Mouse (Mus musculus) kidney, postnatal 4 days (tissue): ENCODE measurements around the gene Ebp.

Source experiments
- DNase-seq, 2 experiments: peaks; one replicate each; pipeline ENCODE4 v3.0.0; 2021; ENCODE audit warnings: mixed read lengths in 2 of 2

The Ebp gene

DNA sequence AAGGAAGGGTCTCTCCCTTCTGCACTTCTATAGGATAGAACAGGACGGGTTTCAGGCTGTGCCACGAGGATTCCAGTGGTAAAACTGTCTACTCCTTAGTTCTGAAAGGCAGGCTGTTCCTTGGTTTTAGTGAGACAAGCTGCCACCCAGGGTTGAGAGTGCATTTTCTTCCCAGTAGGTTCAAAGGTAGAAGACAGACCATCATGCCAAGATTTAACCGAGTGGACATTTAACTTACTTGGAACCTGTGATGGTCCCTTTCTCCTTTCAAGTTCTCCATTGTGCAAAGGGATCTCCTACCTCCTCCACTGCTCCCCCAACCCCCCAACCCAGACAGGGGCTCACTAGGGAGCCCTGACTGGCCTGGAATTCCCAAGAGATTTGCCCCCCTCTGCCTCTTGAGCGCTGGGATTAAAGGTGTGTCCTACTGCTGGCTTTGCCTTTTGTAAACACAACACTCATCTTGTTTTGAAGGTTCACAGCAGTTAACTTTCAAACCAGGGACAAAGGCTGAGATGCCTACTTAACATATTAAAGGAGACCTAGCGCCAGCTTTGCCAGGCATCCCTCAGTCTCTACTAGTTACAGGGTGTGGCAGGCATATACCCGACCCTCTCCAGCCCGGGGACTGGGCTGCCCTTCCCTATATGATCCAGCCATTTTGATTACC lies 10.3 kb downstream of the Ebp start:
- no peak for DNase-seq

DNA sequence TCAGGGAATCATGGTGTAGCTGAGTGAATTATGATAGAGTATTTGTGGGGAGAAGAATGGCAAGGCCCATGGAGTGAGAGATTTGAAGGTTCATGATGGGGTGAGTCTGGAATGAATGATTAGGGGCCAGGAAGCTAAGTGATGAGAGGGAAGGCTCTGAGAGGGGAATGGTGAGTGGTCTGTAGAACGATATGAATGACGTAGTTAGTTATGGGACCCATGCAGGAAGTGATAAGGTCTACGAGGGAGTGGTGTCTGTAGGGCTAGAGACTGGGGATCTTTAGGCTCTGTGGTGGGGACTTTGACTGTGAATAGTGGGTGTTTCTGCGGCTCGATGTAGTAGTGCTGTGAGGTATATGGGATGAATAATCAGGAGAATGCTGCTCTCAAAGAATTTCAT lies 13.7 kb downstream of the Ebp start:
- DNase-seq, result no peak

GRCm38 (mm10) chrX:8178871-8179270 lies 14.4 kb downstream of the Ebp start:
- no peak for DNase-seq

- peak; percentile 85 to 92 for DNase-seq
Observed at GRCm38 (mm10) chrX:8175504-8176385, 17.6 kb downstream of the Ebp start, which contains the start of gene Tbc1d25. Gene Tbc1d25 (minus strand): TSS chrX:8176181.

- no peak for DNase-seq
Observed at GRCm38 (mm10) chrX:8175169-8175503, 18.2 kb downstream of the Ebp start.

- DNase-seq, result no peak
Observed at GRCm38 (mm10) chrX:8167716-8168647, 25.3 kb downstream of the Ebp start.

GRCm38 (mm10) chrX:8164471-8164870 lies 28.8 kb downstream of the Ebp start:
- DNase-seq, result no peak

- no peak for DNase-seq
Observed at GRCm38 (mm10) chrX:8163076-8163475, 30.2 kb downstream of the Ebp start.

- peak; percentile 87 to 93 for DNase-seq
Observed at GRCm38 (mm10) chrX:8145153-8145991, 47.9 kb downstream of the Ebp start, which contains the start of gene Rbm3. Gene Rbm3 (minus strand): TSS chrX:8145880.

DNA sequence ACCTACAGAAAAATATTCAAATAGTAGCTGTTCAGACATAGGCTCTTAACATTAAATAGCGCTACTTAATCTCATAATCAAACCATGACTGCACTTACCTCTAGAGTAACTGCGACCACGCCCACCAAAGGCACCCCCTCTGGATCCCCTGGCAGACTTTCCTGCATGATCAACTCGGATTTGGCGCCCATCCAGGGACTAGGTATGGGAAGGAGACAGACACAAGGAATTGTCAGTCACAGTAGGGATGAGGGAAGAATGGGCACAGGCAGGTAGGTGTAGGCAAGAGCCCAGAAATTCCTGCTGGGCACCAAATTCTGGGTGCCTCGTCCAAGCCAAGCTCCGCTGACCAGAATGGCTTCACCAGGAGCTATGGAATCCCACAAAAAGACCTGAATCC lies 49.6 kb downstream of the Ebp start:
- DNase-seq, result peak; percentile 18 to 27

DNA sequence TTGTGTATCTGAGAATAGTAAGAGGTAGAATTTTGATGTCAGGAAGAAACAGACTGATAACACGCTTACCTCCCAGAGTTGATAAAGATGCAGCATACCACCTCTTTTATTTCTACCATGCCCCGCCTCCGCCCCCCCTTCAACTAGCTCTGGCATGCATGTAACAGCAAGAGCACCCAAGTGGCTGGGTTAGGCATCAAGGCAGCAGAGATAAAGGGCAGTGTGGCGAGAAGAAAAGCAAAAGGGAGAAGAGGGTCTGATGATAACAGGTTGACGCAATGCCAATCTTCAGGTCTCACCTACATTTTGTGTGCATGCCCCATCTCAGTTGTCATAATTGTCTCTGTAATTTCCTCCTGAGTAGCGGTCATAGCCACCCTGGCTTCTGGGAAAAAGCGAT lies 50.4 kb downstream of the Ebp start:
- no peak for DNase-seq

GRCm38 (mm10) chrX:8141058-8141457 lies 52.3 kb downstream of the Ebp start:
- no peak for DNase-seq

GRCm38 (mm10) chrX:8140446-8140845 lies 52.9 kb downstream of the Ebp start:
- DNase-seq, result no peak

DNA sequence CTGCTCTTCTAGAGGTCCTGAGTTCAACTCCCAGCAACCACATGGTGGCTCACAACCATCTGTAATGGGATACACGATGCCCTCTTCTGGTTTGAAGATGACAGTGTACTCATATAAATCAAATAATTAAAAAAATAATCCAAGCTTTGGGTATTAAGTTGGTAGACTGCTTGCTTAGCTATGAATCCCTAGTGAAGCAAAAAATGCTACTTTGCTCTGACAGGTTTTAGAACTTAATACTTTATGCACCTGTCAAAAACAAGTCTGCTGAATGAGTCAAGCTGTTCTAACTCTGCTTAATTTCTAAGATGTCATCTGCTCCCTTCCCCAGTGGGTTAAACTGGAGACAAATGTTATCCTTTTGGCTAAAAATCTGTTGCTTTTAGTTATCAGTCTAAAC lies 53.8 kb downstream of the Ebp start:
- no peak for DNase-seq

DNA sequence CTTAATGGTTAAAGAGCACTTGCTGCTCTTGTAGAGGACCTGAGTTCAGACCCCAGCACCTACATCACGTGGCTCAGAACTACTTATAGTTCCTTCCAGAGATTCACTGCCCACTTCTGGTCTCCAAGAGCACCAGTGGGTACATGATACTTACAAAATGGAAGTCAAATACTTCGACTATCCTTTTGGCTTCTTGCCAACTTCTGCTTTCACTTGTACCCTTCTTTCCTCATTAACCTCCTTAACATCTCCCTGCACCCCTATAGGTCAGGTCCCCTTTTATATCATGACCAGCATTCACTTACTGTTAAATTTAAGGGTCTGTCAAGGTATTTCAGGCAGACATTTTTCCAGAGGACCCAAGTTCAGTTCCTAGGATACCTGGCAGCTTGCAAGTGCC lies 57.4 kb downstream of the Ebp start:
- no peak for DNase-seq
